Mouse (Mus musculus) liver, embryonic 11.5 days (tissue): Measurements from ENCODE around the gene Secisbp2l. TPM values are rescaled to one million over a fixed set of nuclear protein-coding genes. Genes with fewer than 3 reads are reported as not detected.

Source experiments
- ATAC-seq: fragments of 200-750 bp; cut with Nextera tagmentation; replicated peaks from 2 replicates; pipeline ENCODE4 v1.8.0; 2017; ENCODE audit warnings: moderate number of reproducible peaks, mild to moderate bottlenecking, moderate TSS enrichment, moderate library complexity; ENCODE audit not compliant: low FRiP score
- DNase-seq: peaks from one replicate; pipeline ENCODE4 v3.0.0-alpha.2; 2017; ENCODE audit warnings: low spot score
- H3K27ac ChIP-seq: fragments of 300-500 bp; sonication (generic); 2 replicates; pipeline ENCODE4 v1.5.1; 2014; ENCODE audit warnings: mild to moderate bottlenecking, low read depth, low read length, control low read depth
- H3K27me3 ChIP-seq: fragments of 300-500 bp; sonication (generic); replicated peaks from 2 replicates; pipeline ENCODE4 v1.6.1; 2014; ENCODE audit warnings: low read length, mixed read lengths; ENCODE audit not compliant: control insufficient read depth, insufficient read depth
- H3K36me3 ChIP-seq: fragments of 300-500 bp; sonication (generic); 2 replicates; pipeline ENCODE4 v1.6.1; 2014; ENCODE audit warnings: mild to moderate bottlenecking, low read length, moderate library complexity, mixed read lengths; ENCODE audit not compliant: control insufficient read depth, insufficient read depth
- H3K4me1 ChIP-seq: fragments of 300-500 bp; sonication (generic); replicated peaks from 2 replicates; pipeline ENCODE4 v1.6.1; 2014; ENCODE audit warnings: low read length, mixed read lengths; ENCODE audit not compliant: control insufficient read depth, insufficient read depth
- H3K4me2 ChIP-seq: fragments of 300-500 bp; sonication (generic); 2 replicates; pipeline ENCODE4 v1.6.1; 2014; ENCODE audit warnings: mild to moderate bottlenecking, control low read depth, moderate library complexity
- H3K4me3 ChIP-seq: fragments of 300-500 bp; sonication (generic); 2 replicates; pipeline ENCODE4 v1.5.1; 2014; ENCODE audit warnings: low read depth, low read length, control low read depth
- H3K9ac ChIP-seq: fragments of 300-500 bp; sonication (generic); 2 replicates; pipeline ENCODE4 v1.6.1; 2014; ENCODE audit warnings: low read depth, low read length, control low read depth
- H3K9me3 ChIP-seq: fragments of 300-500 bp; sonication (generic); 2 replicates; pipeline ENCODE4 v1.6.1; 2016; ENCODE audit warnings: low read length, inconsistent platforms, mixed read lengths; ENCODE audit not compliant: control insufficient read depth
- WGBS: fragments of 180-500 bp; shearing (Covaris S2); extraction: QIAGEN DNeasy Blood & Tissue Kit; methylation state at CpG from one replicate; pipeline ENCODE4 v1.1.7; 2014; 5-methylcytosine and 5-hydroxymethylcytosine counted together
- polyA plus RNA-seq: library from polyadenylated mRNA; unstranded; fragments of >200 nt; fragmentation: Nextera tagmentation; extraction: Ambion mirVana; gene quantifications from 2 replicates; pipeline ENCODE4 v1.2.1, GENCODE M21; 2014

Gene Secisbp2l
- polyA plus RNA-seq, 1 experiment from 2014 or later: 11.7 TPM

GRCm38 (mm10) chr2:125736025-125736343 lies 46.7 kb downstream of the Secisbp2l start:
- Histone ChIP-seq H3K27ac (no peak overlapping the region), H3K36me3 (no peaks in the 10 kb centered on the region), H3K9me3 (no peaks in the 10 kb centered on the region), H3K4me2 (no peak overlapping the region), H3K4me3 (no peak overlapping the region), H3K4me1 (peaks cover 2% of the 10 kb centered on the region; the same call in 1 of the 2 replicates), H3K27me3 (peaks cover 2% of the 10 kb centered on the region; the same call in 1 of the 2 replicates), H3K9ac (no peak overlapping the region)
- DNase-seq (no peak), ATAC-seq (peak; percentile 38; the same call in 1 of the 2 replicates)

GRCm38 (mm10) chr2:125735333-125736024 lies 47.2 kb downstream of the Secisbp2l start:
- Histone ChIP-seq H3K27ac (no peak overlapping the region), H3K4me2 (no peak overlapping the region), H3K27me3 (peaks cover 6% of the 10 kb centered on the region; the same call in 1 of the 2 replicates), H3K9me3 (no peaks in the 10 kb centered on the region), H3K9ac (no peak overlapping the region), H3K4me1 (peaks cover 2% of the 10 kb centered on the region; the same call in 1 of the 2 replicates), H3K4me3 (no peak overlapping the region), H3K36me3 (no peaks in the 10 kb centered on the region)
- DNase-seq: no peak
- ATAC-seq: no peak
- 61% methylated on average over 2 of the region's 2 CpGs for WGBS

DNA sequence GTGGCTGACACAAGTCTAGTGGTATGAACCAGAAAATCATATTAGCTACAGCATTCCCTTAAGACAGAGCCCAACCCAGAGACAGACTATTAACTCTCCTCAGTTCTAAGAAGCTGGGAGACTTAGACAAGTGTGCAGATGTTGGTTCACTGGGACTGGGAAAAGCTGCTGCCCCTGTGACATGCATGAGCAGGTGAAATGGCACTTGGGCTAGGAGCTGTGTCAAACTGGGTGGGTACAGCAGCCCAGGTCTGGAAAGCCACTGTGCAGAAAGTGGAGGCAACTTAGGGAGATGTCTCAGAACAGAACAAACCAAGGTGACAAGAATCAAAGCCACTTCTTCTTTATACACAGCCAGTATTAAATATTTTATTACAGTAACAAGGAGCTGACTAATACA lies 47.9 kb downstream of the Secisbp2l start:
- H3K36me3 ChIP-seq: no peaks in the 10 kb centered on the region
- no peak overlapping the region for H3K4me3 ChIP-seq
- no peak overlapping the region for H3K4me2 ChIP-seq
- H3K27ac ChIP-seq: no peak overlapping the region
- H3K4me1 ChIP-seq: peaks cover 2% of the 10 kb centered on the region; the same call in 1 of the 2 replicates
- H3K9ac ChIP-seq: no peak overlapping the region
- no peaks in the 10 kb centered on the region for H3K9me3 ChIP-seq
- H3K27me3 ChIP-seq: peaks cover 6% of the 10 kb centered on the region; the same call in 1 of the 2 replicates
- ATAC-seq (no peak), DNase-seq (no peak)

DNA sequence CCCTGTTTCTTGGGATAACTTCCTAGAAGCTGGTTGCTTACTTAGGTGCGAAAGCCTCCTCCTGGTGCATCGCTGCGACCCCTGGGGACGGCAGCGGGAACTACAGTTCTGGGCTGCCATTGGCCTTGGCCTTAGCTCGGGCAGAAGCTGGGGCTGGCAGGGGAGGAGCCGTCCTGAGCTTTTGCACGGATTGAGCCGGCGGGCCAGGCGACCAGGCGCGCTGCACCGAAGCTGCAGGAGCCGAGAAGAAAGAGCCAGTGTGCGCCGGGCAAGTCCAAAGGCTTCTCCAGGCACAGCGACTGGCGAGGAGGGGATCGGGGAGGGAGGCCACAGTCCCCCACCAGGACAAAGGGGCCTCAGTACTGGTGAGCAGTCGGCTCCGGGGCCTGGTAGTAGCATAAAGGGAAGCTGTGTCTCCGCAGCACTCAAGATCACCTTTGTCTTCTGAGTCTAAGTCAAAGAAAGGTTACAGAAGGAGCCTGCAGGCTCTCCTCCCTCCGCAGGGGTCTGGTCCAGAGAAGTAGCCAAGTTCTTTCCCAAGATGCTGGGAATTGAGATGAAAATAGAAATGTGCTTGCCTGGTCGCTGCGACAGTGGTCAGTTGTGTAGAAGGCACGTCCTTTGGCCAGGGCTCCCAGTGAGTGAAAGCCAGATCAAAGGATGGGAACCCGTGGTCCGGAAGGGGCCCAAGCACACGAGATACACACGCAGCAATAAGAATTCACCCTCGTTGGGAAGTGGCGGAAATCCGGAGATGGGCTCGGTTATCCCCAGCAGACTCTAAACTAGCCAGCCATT lies 50.7 kb downstream of the Secisbp2l start:
- peak overlapping the region; percentile 43 for H3K4me3 ChIP-seq
- H3K9me3 ChIP-seq: no peaks in the 10 kb centered on the region
- ATAC-seq (peak; percentile 75), DNase-seq (peak; percentile 87)
- H3K36me3 ChIP-seq: no peaks in the 10 kb centered on the region
- peaks cover 2% of the 10 kb centered on the region; the same call in 1 of the 2 replicates for H3K4me1 ChIP-seq
- H3K4me2 ChIP-seq: peak overlapping the region; percentile 74
- WGBS: 7% methylated on average over 35 of the region's 35 CpGs
- no peak overlapping the region; the same call in 1 of the 2 replicates for H3K27ac ChIP-seq
- H3K9ac ChIP-seq: peak overlapping the region; percentile 65; the same call in 1 of the 2 replicates
- peaks cover 9% of the 10 kb centered on the region for H3K27me3 ChIP-seq

DNA sequence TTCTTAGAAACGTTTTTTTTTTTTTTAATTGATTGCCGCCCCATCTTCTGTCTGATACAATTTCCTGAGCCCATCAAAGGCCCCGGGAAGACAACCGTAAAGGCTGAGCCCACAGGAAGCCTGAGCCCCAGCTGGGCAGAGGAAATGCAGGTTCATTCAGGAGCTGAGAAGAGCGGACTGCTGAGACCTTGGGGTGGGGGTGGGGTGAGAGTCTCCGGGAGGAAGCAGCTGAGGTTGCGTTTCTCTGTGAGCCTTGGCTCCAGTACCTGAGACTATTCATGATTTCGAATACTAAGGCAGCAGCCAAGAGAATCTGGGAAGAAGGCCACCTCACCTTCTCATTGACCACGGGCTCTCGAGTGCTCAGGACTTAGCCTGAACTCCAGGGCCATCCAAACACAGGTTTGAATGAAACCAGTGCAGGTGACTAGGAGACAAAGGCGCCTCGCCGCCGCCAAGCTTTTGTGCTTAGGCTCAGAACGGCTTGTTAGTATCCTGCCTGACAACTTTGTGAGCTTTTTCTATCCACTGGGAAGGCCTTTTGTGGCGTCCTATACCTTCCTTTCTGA lies 58.0 kb downstream of the Secisbp2l start:
- DNase-seq (no peak), ATAC-seq (no peak)
- Histone ChIP-seq H3K4me3 (peak overlapping the region; percentile 50; the same call in 1 of the 2 replicates), H3K4me1 (no peaks in the 10 kb centered on the region; the same call in 1 of the 2 replicates), H3K36me3 (no peaks in the 10 kb centered on the region), H3K9me3 (no peaks in the 10 kb centered on the region), H3K27ac (no peak overlapping the region), H3K4me2 (peak overlapping the region; percentile 83), H3K9ac (no peak overlapping the region), H3K27me3 (peaks cover 48% of the 10 kb centered on the region)
- WGBS: 2% methylated on average over 16 of the region's 16 CpGs

- ATAC-seq (0 out of 2 replicates have a peak, but pooled peaks have one; percentile 37), DNase-seq (no peak)
- H3K27ac ChIP-seq: no peak within 1 kb of the TSS
- peaks cover 44% of the 10 kb centered on the region for H3K27me3 ChIP-seq
- no peaks in the 10 kb centered on the region for H3K36me3 ChIP-seq
- no peak within 1 kb of the TSS for H3K9ac ChIP-seq
- WGBS: under 1% methylated on average over 15 of the region's 15 CpGs
- H3K4me1 ChIP-seq: no peaks in the 10 kb centered on the region; the same call in 1 of the 2 replicates
- H3K9me3 ChIP-seq: no peaks in the 10 kb centered on the region
- peak within 1 kb of the TSS; percentile 50 for H3K4me3 ChIP-seq
- H3K4me2 ChIP-seq: peak within 1 kb of the TSS; percentile 83
Measured at GRCm38 (mm10) chr2:125724086-125724430, 58.6 kb downstream of the Secisbp2l start, which contains the start of gene Shc4. TSS of gene Shc4 (minus strand) at chr2:125724148.

GRCm38 (mm10) chr2:125723408-125724085 lies 59.1 kb downstream of the Secisbp2l start:
- Histone ChIP-seq H3K4me3 (peak overlapping the region; percentile 50), H3K9me3 (no peaks in the 10 kb centered on the region), H3K36me3 (no peaks in the 10 kb centered on the region), H3K4me2 (peak overlapping the region; percentile 83), H3K27ac (no peak overlapping the region), H3K27me3 (peaks cover 44% of the 10 kb centered on the region), H3K9ac (no peak overlapping the region), H3K4me1 (no peaks in the 10 kb centered on the region; the same call in 1 of the 2 replicates)
- 1% methylated on average over 34 of the region's 34 CpGs for WGBS
- DNase-seq (peak; percentile 51), ATAC-seq (peak; percentile 48)

DNA sequence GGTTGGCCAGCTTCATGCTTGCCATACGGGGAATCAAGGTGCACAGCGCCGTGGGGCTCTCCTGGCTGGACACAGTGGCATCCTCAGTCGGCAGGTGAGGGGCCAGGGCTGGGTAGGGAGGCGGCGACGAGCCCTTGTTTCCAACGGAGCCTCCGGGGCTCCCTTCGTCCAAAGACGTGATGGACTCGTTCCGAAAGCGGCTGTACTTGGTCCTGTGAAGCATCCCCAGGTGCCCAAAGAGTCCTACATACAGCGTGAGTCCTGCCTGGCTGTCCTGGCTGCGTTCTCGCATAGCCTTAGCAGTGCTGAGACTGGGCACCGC lies 59.6 kb downstream of the Secisbp2l start:
- Histone ChIP-seq H3K9me3 (no peaks in the 10 kb centered on the region), H3K27ac (no peak overlapping the region), H3K9ac (no peak overlapping the region), H3K4me1 (no peaks in the 10 kb centered on the region; the same call in 1 of the 2 replicates), H3K4me2 (peak overlapping the region; percentile 83), H3K4me3 (peak overlapping the region; percentile 50), H3K27me3 (peaks cover 44% of the 10 kb centered on the region), H3K36me3 (no peaks in the 10 kb centered on the region)
- no peak for DNase-seq
- ATAC-seq: no peak; the same call in 1 of the 2 replicates
- 4% methylated on average over 18 of the region's 18 CpGs for WGBS
